Mouse (Mus musculus) spleen, adult 12 weeks (tissue): ENCODE measurements around the gene Man2c1.

Source experiments
- DNase-seq: peaks from one replicate; pipeline ENCODE4 v3.0.0; 2022; ENCODE audit warnings: low spot score

The Man2c1 gene

GRCm38 (mm10) chr9:57158013-57158470, 27.6 kb downstream of the Man2c1 start, which contains the start of gene Commd4:
Gene Commd4 (minus strand): TSS chr9:57158331.
- DNase-seq = peak; percentile 70

DNA sequence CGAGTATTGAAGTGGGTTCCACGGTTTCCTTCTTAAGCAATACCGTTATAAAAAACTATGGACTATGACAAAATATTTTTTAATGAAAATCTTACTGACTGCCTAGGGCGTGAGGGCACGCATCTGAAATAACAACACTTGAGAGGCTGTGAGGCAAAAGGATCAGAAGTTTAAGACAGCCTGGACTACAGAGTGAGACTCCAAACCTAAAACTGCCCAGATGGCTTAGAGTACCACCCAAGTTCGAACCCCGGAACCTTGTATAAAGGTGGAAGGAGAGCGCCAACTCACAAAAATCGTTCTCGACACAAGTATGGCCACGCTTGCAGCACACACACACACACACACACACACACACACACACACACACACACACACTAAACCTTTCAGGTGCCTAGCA, 28.0 kb downstream of the Man2c1 start:
- DNase-seq = no peak

- DNase-seq = no peak
These were observed 32.0 kb downstream of the Man2c1 start for GRCm38 (mm10) chr9:57162496-57162895.

- no peak for DNase-seq
These were observed 32.6 kb downstream of the Man2c1 start for GRCm38 (mm10) chr9:57163137-57163536.

DNA sequence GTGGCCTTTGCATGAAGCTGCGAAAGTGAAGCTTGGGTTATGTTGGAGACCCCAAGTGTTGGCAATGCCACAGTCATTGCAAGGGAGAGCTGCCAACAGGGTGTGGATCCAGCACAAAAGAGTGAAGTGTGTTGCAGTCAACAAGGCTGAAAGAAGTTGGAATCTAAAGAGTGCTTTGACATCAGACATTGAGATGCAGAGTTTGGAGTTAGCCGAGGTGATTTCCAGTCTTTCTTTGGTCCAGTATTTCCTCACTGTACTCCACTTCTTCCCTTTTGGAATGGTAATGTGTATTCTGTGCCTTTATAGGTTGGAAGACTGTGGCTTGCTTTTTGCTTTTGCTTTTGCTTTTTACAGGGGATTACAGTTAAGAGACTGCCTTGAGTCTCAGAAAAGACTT, 35.7 kb downstream of the Man2c1 start:
- no peak for DNase-seq

DNA sequence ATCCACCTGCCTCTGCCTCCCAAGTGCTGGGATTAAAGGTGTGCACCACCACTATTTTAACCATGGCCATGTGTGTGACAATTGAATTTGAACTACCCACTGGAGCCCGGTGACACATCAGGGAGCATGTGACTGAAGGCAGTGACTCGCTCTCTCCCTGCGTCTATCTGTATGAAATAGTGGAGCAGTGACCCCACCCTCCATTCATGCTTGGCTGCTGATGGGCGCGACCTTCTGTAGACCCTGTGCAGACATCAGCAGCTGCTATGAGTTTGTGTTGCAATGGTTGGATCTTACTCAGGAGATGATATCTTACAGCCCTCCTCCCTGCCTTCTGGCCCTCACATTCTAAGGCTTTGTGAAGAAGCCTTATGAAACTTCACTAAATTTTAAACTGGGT, 37.9 kb downstream of the Man2c1 start:
- no peak for DNase-seq
